Mouse (Mus musculus) spleen, postnatal 36 days (tissue): Measurements from ENCODE around the gene Ankrd13d.

Experiments used
- DNase-seq, 2 experiments: peaks; one replicate each; pipeline ENCODE4 v3.0.0; 2022; ENCODE audit warnings: low spot score in 2 of 2, mixed read lengths in 1 of 2

The Ankrd13d gene

DNA sequence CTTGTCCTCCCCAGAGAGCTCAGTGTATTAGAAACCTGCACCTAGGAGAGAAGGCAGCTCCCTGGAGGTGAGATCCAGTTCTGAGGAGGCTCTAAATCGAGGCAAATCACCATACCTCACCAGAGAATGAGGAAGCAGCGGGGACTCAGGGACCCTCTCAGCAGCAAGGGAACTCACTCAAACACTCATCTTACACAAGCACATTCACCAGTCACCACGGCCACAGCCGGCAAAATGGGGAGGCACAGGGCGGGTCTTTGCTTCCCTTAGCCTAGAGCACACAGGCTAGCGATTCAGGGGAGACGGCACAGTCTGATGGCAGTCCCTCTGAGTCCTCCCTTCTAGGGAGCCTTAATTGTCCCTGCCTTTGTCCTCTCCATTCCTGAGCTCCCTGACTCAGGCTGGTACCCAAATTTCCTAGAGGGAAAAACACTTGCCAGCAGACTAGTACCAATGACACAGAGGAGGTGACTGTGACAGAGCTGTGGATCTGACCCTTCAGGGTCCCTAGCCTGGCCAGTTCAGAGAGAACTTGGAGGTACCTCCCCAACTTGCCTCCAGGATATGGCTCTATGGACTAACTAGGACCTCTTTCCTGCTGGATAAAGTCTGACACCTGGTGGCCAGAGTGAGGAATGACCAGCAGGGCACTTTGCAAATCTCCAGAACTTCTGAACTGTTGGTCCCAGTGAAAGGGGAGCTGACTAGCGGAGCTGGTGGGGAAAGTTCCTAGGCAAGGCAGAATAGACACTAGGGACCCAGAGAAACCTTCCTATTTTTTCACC lies 54.9 kb downstream of the Ankrd13d start:
- peak; percentile 75 to 81 for DNase-seq

DNA sequence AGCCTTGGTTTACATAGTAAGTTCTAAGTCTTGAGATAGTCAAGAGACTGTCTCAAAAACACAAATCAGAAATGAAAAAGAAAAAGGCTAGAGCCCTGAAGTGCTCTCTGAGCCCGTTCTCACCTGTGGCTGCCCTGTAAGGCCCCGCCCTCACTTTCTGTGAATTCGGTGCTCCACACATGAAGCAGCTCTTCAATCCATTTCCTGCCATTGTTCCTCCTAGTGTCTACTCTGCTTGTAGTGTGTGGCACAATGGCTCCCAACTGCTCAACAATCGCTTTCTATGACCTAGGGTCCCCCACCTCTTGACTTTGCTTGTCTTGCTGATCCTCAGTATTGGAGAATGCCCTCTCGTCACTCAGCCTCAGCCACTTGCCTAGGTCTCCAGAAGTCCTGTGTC lies 55.5 kb downstream of the Ankrd13d start:
- peak in 1 of 2 experiments; percentile 40 for DNase-seq

DNA sequence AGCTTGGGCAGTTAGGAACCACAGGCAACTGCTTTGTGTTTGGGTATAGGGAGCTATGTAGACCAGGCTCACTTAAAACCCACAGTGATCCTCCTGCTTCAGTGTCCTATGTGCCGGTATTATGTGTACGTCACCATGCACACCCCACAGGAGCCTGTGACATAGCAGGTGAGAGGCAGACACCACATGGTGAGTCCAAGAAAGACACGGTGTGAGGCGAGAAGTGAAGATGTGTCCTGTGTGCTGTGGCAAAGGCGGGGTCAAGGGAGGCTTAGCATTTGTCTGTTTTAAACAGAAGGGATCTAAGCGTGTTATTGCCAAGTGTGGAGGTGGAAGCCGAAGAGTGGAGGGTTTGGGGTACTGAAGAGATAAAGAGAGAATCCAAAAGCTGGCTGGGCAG lies 56.2 kb downstream of the Ankrd13d start:
- peak; percentile 44 to 55 for DNase-seq

DNA sequence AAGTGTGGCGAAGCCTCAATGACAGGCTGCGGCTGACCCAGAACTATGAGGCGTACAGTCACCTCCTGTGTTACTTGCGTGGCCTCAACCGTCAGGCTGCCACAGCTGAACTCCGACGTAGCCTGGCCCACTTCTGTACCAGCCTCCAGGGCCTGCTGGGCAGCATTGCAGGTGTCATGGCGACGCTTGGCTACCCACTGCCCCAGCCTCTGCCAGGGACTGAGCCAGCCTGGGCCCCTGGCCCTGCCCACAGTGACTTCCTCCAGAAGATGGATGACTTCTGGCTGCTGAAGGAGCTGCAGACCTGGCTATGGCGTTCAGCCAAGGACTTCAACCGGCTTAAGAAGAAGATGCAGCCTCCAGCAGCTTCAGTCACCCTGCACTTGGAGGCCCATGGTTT lies 60.8 kb downstream of the Ankrd13d start:
- peak in 1 of 2 experiments; percentile 70 for DNase-seq

DNA sequence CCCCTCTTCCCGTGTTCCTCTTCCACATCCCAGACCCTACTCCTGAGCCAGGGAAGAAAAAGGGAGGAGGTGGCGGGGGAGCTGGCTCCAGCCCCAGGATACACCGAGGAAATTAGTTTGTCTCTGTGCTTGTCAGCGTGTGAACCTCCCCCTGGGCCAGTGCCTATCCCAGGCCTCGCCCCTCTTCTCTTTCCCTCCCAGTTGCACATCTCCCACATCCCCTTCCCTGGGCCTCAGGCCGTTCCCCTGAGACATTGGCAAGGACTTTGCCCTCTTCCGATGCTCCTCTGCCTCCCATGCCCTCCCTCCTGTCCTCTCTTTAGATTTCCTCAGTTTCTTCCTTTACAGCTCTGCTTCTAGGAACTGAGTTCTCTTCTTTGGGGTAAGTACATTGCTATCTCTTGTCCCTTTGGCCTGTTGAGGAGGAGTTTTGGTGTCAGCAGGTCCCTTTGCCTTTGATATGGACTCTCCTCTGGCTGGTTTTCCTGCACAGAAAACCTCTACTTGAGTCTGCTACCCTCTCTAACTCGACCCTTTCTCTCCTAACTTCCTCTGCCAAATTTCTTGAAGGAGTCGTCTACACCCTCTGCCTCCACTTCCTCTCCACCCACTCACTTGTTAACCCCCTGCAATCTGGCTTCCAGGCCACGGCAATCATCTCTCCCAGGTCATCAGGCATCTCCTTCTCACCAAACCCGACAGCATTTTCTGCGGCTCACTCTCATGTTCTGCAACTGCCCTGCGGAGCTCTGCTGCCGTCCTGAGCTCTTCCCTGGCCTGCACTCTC lies 61.8 kb downstream of the Ankrd13d start:
- no peak for DNase-seq

DNA sequence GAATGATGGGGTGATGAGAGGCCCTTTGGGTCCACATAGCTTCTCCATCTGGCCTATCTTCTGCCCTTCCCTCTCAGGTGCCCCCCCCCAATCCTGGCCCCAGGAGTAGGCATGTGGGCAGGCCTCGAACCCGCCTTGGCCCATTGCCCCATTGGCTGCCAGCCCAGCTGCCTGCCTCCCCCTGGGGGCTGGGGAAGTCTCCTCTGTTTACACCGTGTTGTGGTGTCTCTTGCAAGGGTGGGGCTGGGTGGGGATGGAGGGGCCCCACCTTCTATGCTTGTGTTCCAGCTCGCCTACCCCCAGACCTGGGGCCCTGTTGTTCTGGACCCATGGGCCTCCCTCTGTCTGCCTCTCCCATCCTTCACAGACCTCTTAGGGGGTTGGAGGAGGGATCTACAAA lies 62.5 kb downstream of the Ankrd13d start:
- peak; percentile 77 for DNase-seq
